ENCODE assay signal across 9 mouse cellular contexts in genomic region chr11:32225222-32226104, GRCm38 (mm10). TPM values are rescaled to one million over a fixed set of nuclear protein-coding genes. Genes with fewer than 3 reads are reported as not detected.
DNase-seq lines count a peak whose midpoint lies in the region; ATAC-seq and TF ChIP-seq lines count a peak whose summit lies in the region.
"Had no signal": no experiment of that assay in that cellular context is flagged by ENCODE, and none has a peak within 500 bp of the region (broad histone marks: within the 10 kb centered on the region; RNA-seq: fewer than 3 reads in every experiment).

No protein-coding gene starts in this region.

- no peak overlapping the region for H3K4me2 ChIP-seq in forebrain, embryonic 11.5 days (ENCODE audit: low read depth, low read length, severe bottlenecking)
- no peak overlapping the region; the same call in 1 of the 2 replicates for H3K4me2 ChIP-seq in intestine, postnatal 0 days (replicated peaks; ENCODE audit: low read depth)

- no peak for ATAC-seq in forebrain, embryonic 11.5 days (replicated peaks; ENCODE audit: low FRiP score)
- ATAC-seq in intestine, postnatal 0 days: peak; percentile 16; the same call in 1 of the 2 replicates

- no peak for DNase-seq in forebrain, embryonic 10.5 days (ENCODE audit: extremely low spot score, low spot score)
- DNase-seq in forebrain, embryonic 11.5 days (ENCODE audit: low spot score): no peak
- peak; percentile 79 for DNase-seq in NIH3T3 (ENCODE audit: low read depth)
- DNase-seq in gastrocnemius, adult 2 months: peak; percentile 66
- peak; percentile 39 for DNase-seq in lung, postnatal 36 days
- DNase-seq in frontal cortex, adult 2 months (ENCODE audit: extremely low spot score in 1 of 2, low spot score in 1 of 2): no peak
- no peak for DNase-seq in urinary bladder, postnatal 10 days (ENCODE audit: low spot score)

- 65% methylated on average over 7 of the region's 7 CpGs for WGBS in forebrain, embryonic 10.5 days
- WGBS in forebrain, embryonic 11.5 days: 68% methylated on average over 7 of the region's 7 CpGs
- WGBS in intestine, postnatal 0 days: 38% methylated on average over 7 of the region's 7 CpGs

- H3K9ac ChIP-seq in forebrain, embryonic 11.5 days (ENCODE audit: low read length): no peak overlapping the region
- no peak overlapping the region for H3K9ac ChIP-seq in intestine, postnatal 0 days (ENCODE audit: low read depth, low read length)

- peak overlapping the region; percentile 93 for H3K27ac ChIP-seq in forebrain, embryonic 10.5 days
- H3K27ac ChIP-seq in forebrain, embryonic 11.5 days (ENCODE audit: low read depth, low read length): no peak overlapping the region
- peak overlapping the region; percentile 95 for H3K27ac ChIP-seq in gastrocnemius, adult 2 months
- H3K27ac ChIP-seq in intestine, postnatal 0 days (ENCODE audit: low read depth, low read length): peak overlapping the region; percentile 69

- H3K9me3 ChIP-seq in forebrain, embryonic 10.5 days: no peaks in the 10 kb centered on the region
- H3K9me3 ChIP-seq in forebrain, embryonic 11.5 days (ENCODE audit: control insufficient read depth, low read length): no peaks in the 10 kb centered on the region
- H3K9me3 ChIP-seq in intestine, postnatal 0 days (ENCODE audit: control insufficient read depth): no peaks in the 10 kb centered on the region

- H3K4me3 ChIP-seq in forebrain, embryonic 10.5 days: peak overlapping the region; percentile 82; the same call in 1 of the 2 replicates
- no peak overlapping the region for H3K4me3 ChIP-seq in forebrain, embryonic 11.5 days (ENCODE audit: low read depth, low read length)
- H3K4me3 ChIP-seq in gastrocnemius, adult 2 months: peak overlapping the region; percentile 93; the same call in 1 of the 2 replicates
- H3K4me3 ChIP-seq in intestine, postnatal 0 days (ENCODE audit: low read depth, low read length): no peak overlapping the region

- intact Hi-C loops in gastrocnemius, adult 2 months (cut with DNase I): no loop called here

- H3K36me3 ChIP-seq in forebrain, embryonic 10.5 days (replicated peaks): peaks cover 25% of the 10 kb centered on the region
- H3K36me3 ChIP-seq in forebrain, embryonic 11.5 days (ENCODE audit: control insufficient read depth, insufficient read depth, low read length): no peaks in the 10 kb centered on the region; the same call in 1 of the 2 replicates
- peaks cover 11% of the 10 kb centered on the region for H3K36me3 ChIP-seq in intestine, postnatal 0 days (ENCODE audit: control insufficient read depth, insufficient read depth)

- H3K4me1 ChIP-seq in forebrain, embryonic 10.5 days: peaks cover 63% of the 10 kb centered on the region
- H3K4me1 ChIP-seq in forebrain, embryonic 11.5 days (replicated peaks; ENCODE audit: control insufficient read depth, insufficient read depth, low read length): peaks cover 15% of the 10 kb centered on the region
- peaks cover 14% of the 10 kb centered on the region; the same call in 1 of the 2 replicates for H3K4me1 ChIP-seq in intestine, postnatal 0 days (replicated peaks; ENCODE audit: control insufficient read depth, insufficient read depth, low read length)

- H3K27me3 ChIP-seq in forebrain, embryonic 10.5 days (ENCODE audit: poor library complexity, severe bottlenecking): peaks cover 31% of the 10 kb centered on the region
- peaks cover 11% of the 10 kb centered on the region; the same call in 1 of the 2 replicates for H3K27me3 ChIP-seq in forebrain, embryonic 11.5 days (ENCODE audit: control insufficient read depth, insufficient read depth, low read length)
- H3K27me3 ChIP-seq in intestine, postnatal 0 days (replicated peaks; ENCODE audit: control insufficient read depth, insufficient read depth, low read length): no peaks in the 10 kb centered on the region
- H3K27me3 ChIP-seq: Patski had no signal

- TF ChIP-seq CTCF in gastrocnemius, adult 2 months (IDR thresholded peaks at IDR 0.05): no peak
- no peak for TF ChIP-seq CTCF in intestine, postnatal 0 days (IDR thresholded peaks at IDR 0.05; ENCODE audit: low read depth)

RNA-seq across cellular contexts. Expression of gene Mpg, which starts 0.8 kb away (rescaled TPM):
- polyA plus RNA-seq in forebrain, embryonic 10.5 days (2016; fragmentation: Nextera tagmentation; extraction: Ambion mirVana): 31.0 and 31.2 TPM in 2 replicates
- polyA plus RNA-seq in forebrain, embryonic 11.5 days (2014; fragmentation: Nextera tagmentation; extraction: Ambion mirVana): 27.7 and 28.0 TPM in 2 replicates
- 1 to 10 TPM; 3.1 to 5.3 TPM for total RNA-seq in gastrocnemius, adult 2 months (2021)
- polyA plus RNA-seq in intestine, postnatal 0 days (2015; fragmentation: Nextera tagmentation; extraction: Ambion mirVana): 19.2 and 20.9 TPM in 2 replicates
- 13.8 and 17.0 TPM in 2 replicates for polyA plus RNA-seq in frontal cortex, adult 2 months (2012; rRNA removed)

RNA-seq across cellular contexts. Expression of gene Rhbdf1, which starts 3.4 kb away (rescaled TPM):
- polyA plus RNA-seq in forebrain, embryonic 10.5 days (2016; fragmentation: Nextera tagmentation; extraction: Ambion mirVana): 21.9 and 22.9 TPM in 2 replicates
- polyA plus RNA-seq in forebrain, embryonic 11.5 days (2014; fragmentation: Nextera tagmentation; extraction: Ambion mirVana): 20.4 and 21.3 TPM in 2 replicates
- 10 to 100 TPM; 17.9 to 19.9 TPM for total RNA-seq in gastrocnemius, adult 2 months (2021)
- 20.7 and 26.1 TPM in 2 replicates for polyA plus RNA-seq in intestine, postnatal 0 days (2015; fragmentation: Nextera tagmentation; extraction: Ambion mirVana)
- 23.6 and 26.7 TPM in 2 replicates for polyA plus RNA-seq in frontal cortex, adult 2 months (2012; rRNA removed)

RNA-seq across cellular contexts. Expression of gene Snrnp25, which starts 20.2 kb away (rescaled TPM):
- polyA plus RNA-seq in forebrain, embryonic 10.5 days (2016; fragmentation: Nextera tagmentation; extraction: Ambion mirVana): 118 and 120 TPM in 2 replicates
- polyA plus RNA-seq in forebrain, embryonic 11.5 days (2014; fragmentation: Nextera tagmentation; extraction: Ambion mirVana): 86.2 and 92.7 TPM in 2 replicates
- 1 to 10 TPM; 9.5 to 9.7 TPM for total RNA-seq in gastrocnemius, adult 2 months (2021)
- 27.0 and 28.0 TPM in 2 replicates for polyA plus RNA-seq in intestine, postnatal 0 days (2015; fragmentation: Nextera tagmentation; extraction: Ambion mirVana)
- polyA plus RNA-seq in frontal cortex, adult 2 months (2012; rRNA removed): 47.4 and 54.0 TPM in 2 replicates

RNA-seq across cellular contexts. Expression of gene Il9r, which starts 25.4 kb away (rescaled TPM):
- polyA plus RNA-seq in forebrain, embryonic 10.5 days (2016; fragmentation: Nextera tagmentation; extraction: Ambion mirVana): not detected in 2 replicates
- polyA plus RNA-seq in forebrain, embryonic 11.5 days (2014; fragmentation: Nextera tagmentation; extraction: Ambion mirVana): not detected in 2 replicates
- not detected for total RNA-seq in gastrocnemius, adult 2 months (2021)
- polyA plus RNA-seq in intestine, postnatal 0 days (2015; fragmentation: Nextera tagmentation; extraction: Ambion mirVana): not detected in 2 replicates
- not detected in 2 replicates for polyA plus RNA-seq in frontal cortex, adult 2 months (2012; rRNA removed)
- polyA plus RNA-seq: Patski had no signal

RNA-seq across cellular contexts. Expression of gene Nprl3, which starts 42.0 kb away (rescaled TPM):
- 48.3 and 48.6 TPM in 2 replicates for polyA plus RNA-seq in forebrain, embryonic 10.5 days (2016; fragmentation: Nextera tagmentation; extraction: Ambion mirVana)
- polyA plus RNA-seq in forebrain, embryonic 11.5 days (2014; fragmentation: Nextera tagmentation; extraction: Ambion mirVana): 41.6 and 44.5 TPM in 2 replicates
- 10 to 100 TPM; 25.6 to 29.6 TPM for total RNA-seq in gastrocnemius, adult 2 months (2021)
- 19.8 and 20.7 TPM in 2 replicates for polyA plus RNA-seq in intestine, postnatal 0 days (2015; fragmentation: Nextera tagmentation; extraction: Ambion mirVana)
- 75.7 and 85.2 TPM in 2 replicates for polyA plus RNA-seq in frontal cortex, adult 2 months (2012; rRNA removed)

Comparison
In these comparisons a context has a peak if more than half of its experiments do, and no peak if none do; other contexts are left out.
1. H3K4me3 ChIP-seq: peak in forebrain, embryonic 10.5 days (single experiment) and gastrocnemius, adult 2 months (single experiment); none in forebrain, embryonic 11.5 days (single experiment) and intestine, postnatal 0 days (single experiment).
2. DNase-seq: peak in NIH3T3 (single experiment), gastrocnemius, adult 2 months (single experiment) and lung, postnatal 36 days (single experiment); none in forebrain, embryonic 10.5 days (single experiment), forebrain, embryonic 11.5 days (single experiment), frontal cortex, adult 2 months (0 of 2) and urinary bladder, postnatal 10 days (single experiment).